Mouse (Mus musculus): ENCODE results near the gene Chst11.

DNA sequence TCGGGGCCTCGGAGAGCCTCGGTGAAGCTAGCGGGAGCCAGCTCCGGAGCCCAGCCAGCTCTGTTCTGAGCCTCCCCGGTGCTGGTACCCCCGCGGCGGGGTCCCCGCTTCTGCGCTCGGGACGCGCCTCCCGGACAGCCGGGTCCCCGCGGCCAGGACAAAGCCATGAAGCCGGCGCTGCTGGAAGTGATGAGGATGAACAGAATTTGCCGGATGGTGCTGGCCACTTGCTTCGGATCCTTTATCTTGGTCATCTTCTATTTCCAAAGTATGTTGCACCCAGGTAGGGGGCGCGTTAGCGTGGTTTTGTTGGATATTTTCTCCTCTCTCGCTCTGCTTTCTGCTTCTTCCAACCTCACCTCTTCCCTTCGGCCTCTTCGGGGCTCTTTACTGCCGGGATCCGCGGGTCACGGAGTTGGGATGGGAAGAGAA lies 418 bp downstream of the Chst11 start:
- no peak for TF ChIP-seq GATA1 (IDR thresholded peaks at IDR 0.05; ENCODE audit: borderline replicate concordance, low read length)
- TF ChIP-seq FLI1 (IDR thresholded peaks at IDR 0.05; ENCODE audit: low read length) = no peak

Measured in megakaryocyte, embryonic 14.5 days (primary cell).